Mouse (Mus musculus): ENCODE measurements around the gene Qpct. TPM values are rescaled to one million over a fixed set of nuclear protein-coding genes. Genes with fewer than 3 reads are reported as not detected.

Qpct gene
- 1.1 TPM for polyA plus RNA-seq (2012; fragmentation: generic; extraction: Trizol)

DNA sequence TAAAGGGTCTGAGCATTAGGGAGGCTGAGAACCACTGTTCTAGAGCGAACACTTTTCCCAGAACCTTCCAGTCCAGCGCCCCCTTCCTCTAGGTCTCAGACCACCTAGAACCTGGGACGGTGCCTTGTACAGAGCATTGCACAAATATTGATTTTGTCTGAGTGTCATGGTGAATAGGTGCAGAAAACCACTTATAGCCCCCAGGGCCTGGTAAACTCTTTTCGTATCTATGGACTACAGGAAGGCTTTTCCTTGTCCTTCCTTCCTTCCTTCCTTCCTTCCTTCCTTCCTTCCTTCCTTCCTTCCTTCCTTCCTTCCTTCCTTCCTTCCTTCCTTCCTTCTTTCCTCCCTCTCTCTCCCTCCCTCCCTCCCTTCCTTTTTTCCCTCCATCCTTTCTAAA is at the start of gene Qpct:
TSS of gene Qpct (plus strand) at position 301 of the 400 bp plus-strand sequence.
- H3K79me2 ChIP-seq (ENCODE audit: control insufficient read depth, insufficient read depth): no peaks in the 10 kb centered on the region
- H3K4me3 ChIP-seq: peak within 1 kb of the TSS; percentile 8
- TF ChIP-seq TCF12 (IDR thresholded peaks at IDR 0.05; ENCODE audit: insufficient read depth, poor library complexity, severe bottlenecking) (no peak), POLR2A (IDR thresholded peaks at IDR 0.05; ENCODE audit: insufficient read length, low read depth) (no peak), E2F4 (IDR thresholded peaks at IDR 0.05; ENCODE audit: insufficient read depth) (no peak), USF1 (IDR thresholded peaks at IDR 0.05; ENCODE audit: low read depth) (no peak)
- no peak within 1 kb of the TSS for H3ac ChIP-seq (ENCODE audit: control insufficient read depth, insufficient read length)
- no peaks in the 10 kb centered on the region for H3K36me3 ChIP-seq (ENCODE audit: control insufficient read depth, insufficient read depth)
- peak within 1 kb of the TSS; percentile 60 for H3K4me2 ChIP-seq (ENCODE audit: low read depth)
- no peaks in the 10 kb centered on the region for H3K27me3 ChIP-seq (ENCODE audit: control insufficient read depth, insufficient read depth, insufficient read length)

DNA sequence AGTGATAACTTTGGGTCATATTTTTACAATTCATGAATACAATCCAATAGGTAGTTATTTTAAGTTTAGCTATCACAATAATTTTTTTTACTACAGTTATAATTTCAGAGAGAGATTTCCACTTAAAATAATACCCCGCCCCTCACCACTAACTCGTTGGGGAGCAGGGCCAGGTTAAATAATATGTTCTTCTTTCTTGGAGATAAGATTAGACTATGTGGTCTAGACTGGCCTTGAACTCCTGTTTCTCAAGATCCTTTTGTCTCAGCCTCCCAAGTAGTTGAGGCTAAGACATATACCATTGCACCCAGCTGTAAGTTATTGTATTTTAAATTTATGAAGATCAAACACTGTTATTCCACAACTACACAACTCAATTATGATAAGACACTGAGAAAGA is 38.1 kb upstream of the Qpct start:
- Histone ChIP-seq H3K4me2 (ENCODE audit: low read depth) (no peak overlapping the region), H3K27me3 (ENCODE audit: control insufficient read depth, insufficient read depth, insufficient read length) (no peaks in the 10 kb centered on the region), H3ac (ENCODE audit: control insufficient read depth, insufficient read length) (no peak overlapping the region), H3K4me3 (no peak overlapping the region), H3K36me3 (ENCODE audit: control insufficient read depth, insufficient read depth) (peaks cover 19% of the 10 kb centered on the region), H3K79me2 (ENCODE audit: control insufficient read depth, insufficient read depth) (peaks cover 84% of the 10 kb centered on the region)
- TF ChIP-seq MYOG (IDR thresholded peaks at IDR 0.05; ENCODE audit: control insufficient read depth in 1 of 3, insufficient read depth in 1 of 3, insufficient read length in 2 of 3, low read depth in 2 of 3) (no peak), E2F4 (IDR thresholded peaks at IDR 0.05; ENCODE audit: insufficient read depth) (no peak), MAX (IDR thresholded peaks at IDR 0.05; ENCODE audit: low read depth) (no peak), POLR2AphosphoS2 (IDR thresholded peaks at IDR 0.05; ENCODE audit: insufficient read length, low read depth) (no peak), POLR2A (IDR thresholded peaks at IDR 0.05; ENCODE audit: insufficient read length, low read depth) (no peak), TCF3 (IDR thresholded peaks at IDR 0.05; ENCODE audit: insufficient read length, low read depth) (no peak), SRF (IDR thresholded peaks at IDR 0.05; ENCODE audit: control insufficient read depth, insufficient read length, low read depth) (no peak), MYOD1 (IDR thresholded peaks at IDR 0.05; ENCODE audit: control insufficient read depth in 1 of 3, insufficient read length in 2 of 3, low read depth in 2 of 3) (no peak), CEBPB (IDR thresholded peaks at IDR 0.05; ENCODE audit: insufficient read depth, poor library complexity, severe bottlenecking) (no peak), REST (IDR thresholded peaks at IDR 0.05; ENCODE audit: insufficient read depth, insufficient read length) (no peak), USF1 (IDR thresholded peaks at IDR 0.05; ENCODE audit: low read depth) (no peak), TCF12 (IDR thresholded peaks at IDR 0.05; ENCODE audit: insufficient read depth, poor library complexity, severe bottlenecking) (no peak)

DNA sequence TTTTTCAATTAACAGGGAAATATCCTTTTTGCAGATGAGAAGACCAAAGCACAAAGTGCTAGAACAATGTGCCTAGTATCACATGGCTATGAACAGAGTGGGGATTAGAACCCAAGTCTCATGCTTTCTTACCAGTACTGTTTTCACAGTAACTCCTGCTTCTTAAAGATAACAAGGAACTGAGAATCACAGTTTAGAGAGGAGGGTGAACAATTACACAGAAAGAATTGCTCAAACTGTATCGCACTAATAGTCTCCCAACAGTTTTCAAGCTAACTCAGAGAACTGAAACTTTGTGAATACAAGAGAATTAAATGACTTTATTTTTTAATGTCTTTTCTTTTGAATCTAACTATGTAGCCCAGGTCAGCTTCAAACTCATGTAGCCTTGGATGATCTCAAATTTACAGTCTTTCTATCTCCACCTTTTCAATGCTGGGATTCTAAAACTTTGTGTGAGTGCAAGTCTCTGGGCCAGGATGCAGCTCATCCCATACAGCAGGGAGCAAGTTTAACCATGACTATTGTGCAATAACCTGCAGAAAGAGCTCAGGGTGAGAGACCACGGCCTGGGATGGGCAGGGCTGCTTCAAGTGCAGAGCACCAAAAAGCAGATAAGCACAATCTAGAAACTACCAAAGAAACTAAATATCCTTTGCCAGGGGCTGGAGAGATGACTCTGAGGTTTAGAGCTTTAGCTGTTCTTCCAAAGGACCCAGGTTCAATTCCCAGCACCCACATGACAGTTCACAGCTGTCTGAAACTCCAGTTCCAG is 36.6 kb upstream of the Qpct start:
- no peak overlapping the region for H3K4me3 ChIP-seq
- H3K27me3 ChIP-seq (ENCODE audit: control insufficient read depth, insufficient read depth, insufficient read length): no peaks in the 10 kb centered on the region
- peak; percentile 72 for TF ChIP-seq CEBPB (IDR thresholded peaks at IDR 0.05; ENCODE audit: insufficient read depth, poor library complexity, severe bottlenecking)
- TF ChIP-seq MYOD1 (IDR thresholded peaks at IDR 0.05; ENCODE audit: control insufficient read depth in 1 of 3, insufficient read length in 2 of 3, low read depth in 2 of 3): no peak
- H3K36me3 ChIP-seq (ENCODE audit: control insufficient read depth, insufficient read depth): peaks cover 19% of the 10 kb centered on the region
- H3K79me2 ChIP-seq (ENCODE audit: control insufficient read depth, insufficient read depth): peaks cover 89% of the 10 kb centered on the region
- no peak overlapping the region for H3ac ChIP-seq (ENCODE audit: control insufficient read depth, insufficient read length)
- no peak overlapping the region for H3K4me2 ChIP-seq (ENCODE audit: low read depth)

DNA sequence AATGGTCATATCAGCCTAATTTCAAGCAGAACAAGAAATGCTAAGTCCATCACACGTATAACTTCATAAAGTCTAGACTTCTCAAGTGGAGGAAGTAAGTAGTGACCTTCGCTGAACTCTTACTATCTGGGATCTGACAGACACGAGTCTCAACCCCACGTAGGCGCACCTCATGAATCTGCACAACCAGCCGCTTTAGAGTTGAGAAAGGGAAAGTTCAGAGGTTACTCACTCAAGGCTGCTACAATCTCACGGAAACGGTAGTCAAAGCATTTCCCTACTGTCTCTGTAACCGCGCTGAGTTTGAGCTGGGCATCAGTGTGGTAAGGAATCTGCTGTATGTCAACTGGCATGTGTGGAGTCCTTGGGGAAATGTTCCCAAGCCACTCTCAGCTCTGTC is 35.9 kb upstream of the Qpct start:
- H3K79me2 ChIP-seq (ENCODE audit: control insufficient read depth, insufficient read depth): peaks cover 83% of the 10 kb centered on the region
- TF ChIP-seq TCF3 (IDR thresholded peaks at IDR 0.05; ENCODE audit: insufficient read length, low read depth) (no peak), POLR2A (IDR thresholded peaks at IDR 0.05; ENCODE audit: insufficient read length, low read depth) (no peak), POLR2AphosphoS2 (IDR thresholded peaks at IDR 0.05; ENCODE audit: insufficient read length, low read depth) (no peak), MYOD1 (IDR thresholded peaks at IDR 0.05; ENCODE audit: control insufficient read depth in 1 of 3, insufficient read length in 2 of 3, low read depth in 2 of 3) (no peak), E2F4 (IDR thresholded peaks at IDR 0.05; ENCODE audit: insufficient read depth) (no peak), USF1 (IDR thresholded peaks at IDR 0.05; ENCODE audit: low read depth) (no peak), TCF12 (IDR thresholded peaks at IDR 0.05; ENCODE audit: insufficient read depth, poor library complexity, severe bottlenecking) (no peak)
- no peak overlapping the region for H3K4me2 ChIP-seq (ENCODE audit: low read depth)
- peaks cover 19% of the 10 kb centered on the region for H3K36me3 ChIP-seq (ENCODE audit: control insufficient read depth, insufficient read depth)
- H3ac ChIP-seq (ENCODE audit: control insufficient read depth, insufficient read length): no peak overlapping the region
- H3K27me3 ChIP-seq (ENCODE audit: control insufficient read depth, insufficient read depth, insufficient read length): no peaks in the 10 kb centered on the region
- no peak overlapping the region for H3K4me3 ChIP-seq

GRCm38 (mm10) chr17:79018422-79018821 is 33.3 kb upstream of the Qpct start:
- Histone ChIP-seq H3K27me3 (ENCODE audit: control insufficient read depth, insufficient read depth, insufficient read length) (no peaks in the 10 kb centered on the region), H3K79me2 (ENCODE audit: control insufficient read depth, insufficient read depth) (peaks cover 65% of the 10 kb centered on the region), H3K4me2 (ENCODE audit: low read depth) (no peak overlapping the region), H3K4me3 (no peak overlapping the region), H3ac (ENCODE audit: control insufficient read depth, insufficient read length) (no peak overlapping the region), H3K36me3 (ENCODE audit: control insufficient read depth, insufficient read depth) (no peaks in the 10 kb centered on the region)
- TF ChIP-seq MYOG (IDR thresholded peaks at IDR 0.05; ENCODE audit: control insufficient read depth in 1 of 3, insufficient read depth in 1 of 3, insufficient read length in 2 of 3, low read depth in 2 of 3) (no peak), REST (IDR thresholded peaks at IDR 0.05; ENCODE audit: insufficient read depth, insufficient read length) (no peak), POLR2AphosphoS2 (IDR thresholded peaks at IDR 0.05; ENCODE audit: insufficient read length, low read depth) (no peak), SRF (IDR thresholded peaks at IDR 0.05; ENCODE audit: control insufficient read depth, insufficient read length, low read depth) (no peak), CEBPB (IDR thresholded peaks at IDR 0.05; ENCODE audit: insufficient read depth, poor library complexity, severe bottlenecking) (no peak), TCF12 (IDR thresholded peaks at IDR 0.05; ENCODE audit: insufficient read depth, poor library complexity, severe bottlenecking) (no peak), POLR2A (IDR thresholded peaks at IDR 0.05; ENCODE audit: insufficient read length, low read depth) (no peak), MAX (IDR thresholded peaks at IDR 0.05; ENCODE audit: low read depth) (no peak), MYOD1 (IDR thresholded peaks at IDR 0.05; ENCODE audit: control insufficient read depth in 1 of 3, insufficient read length in 2 of 3, low read depth in 2 of 3) (no peak), TCF3 (IDR thresholded peaks at IDR 0.05; ENCODE audit: insufficient read length, low read depth) (no peak), USF1 (IDR thresholded peaks at IDR 0.05; ENCODE audit: low read depth) (no peak), E2F4 (IDR thresholded peaks at IDR 0.05; ENCODE audit: insufficient read depth) (no peak)
